Mouse (Mus musculus) macrophage (primary cell): ENCODE results near the gene P2ry10b. TPM values are rescaled to one million over a fixed set of nuclear protein-coding genes. Genes with fewer than 3 reads are reported as not detected.
A peak's percentile ranks its signal among the peaks of the same experiment; 100 is the strongest.

Source experiments
- H3K27ac ChIP-seq: fragments of 350-480 bp; formaldehyde crosslinking; 2 replicates; pipeline ENCODE4 v1.9.0; 2021
- H3K36me3 ChIP-seq: fragments of 350-480 bp; formaldehyde crosslinking; 2 replicates; pipeline ENCODE4 v1.9.0; 2021; ENCODE audit errors: inconsistent target
- H3K4me3 ChIP-seq: fragments of 350-480 bp; formaldehyde crosslinking; 2 replicates; pipeline ENCODE4 v1.9.0; 2021; ENCODE audit errors: inconsistent target
- H3K79me2 ChIP-seq: fragments of 350-480 bp; formaldehyde crosslinking; 2 replicates; pipeline ENCODE4 v1.9.0; 2021; ENCODE audit errors: inconsistent target
- WGBS: methylation state at CpG from one replicate; pipeline ENCODE4 v1.1.7; 2026; ENCODE audit warnings: inconsistent platforms; ENCODE audit not compliant: missing documents; 5-methylcytosine and 5-hydroxymethylcytosine counted together
- polyA plus RNA-seq: library from polyadenylated mRNA; stranded (reverse); fragments of 250-400 nt; gene quantifications from 3 replicates; pipeline ENCODE4 v1.2.4, GENCODE M21; 2018; ENCODE audit warnings: inconsistent platforms
- total RNA-seq, 78 experiments: library from RNA; depleted of rRNA; stranded (reverse); fragments of 250-400 nt; gene quantifications; 1 replicate in 9 of 78; 2 replicates in 24 of 78; 3 replicates in 43 of 78; 4 replicates in 2 of 78; pipeline ENCODE4 v1.2.4; 2018; ENCODE audit warnings: inconsistent platforms in 56 of 78

Gene P2ry10b
- total RNA-seq (2018; cell fraction: chromatin; rRNA removed), result 10 to 100 TPM in 1 of 26 experiments, 1 to 10 TPM in 25; 1.7 to 14.4 (median 5.4) TPM
- total RNA-seq (2018; cell fraction: cytosol; rRNA removed), result 10 to 100 TPM in 17 of 26 experiments, 1 to 10 TPM in 9; 8.1 to 15.3 (median 10.6) TPM
- 10 to 100 TPM in 14 of 26 experiments, 1 to 10 TPM in 12; 5.6 to 25.0 (median 10.7) TPM for total RNA-seq (2018; cell fraction: nucleus; rRNA removed)
- polyA plus RNA-seq, result 6.6 to 16.1 TPM (median 16.1 TPM) in 3 replicates

GRCm38 (mm10) chrX:107148681-107149080, at the start of gene P2ry10b:
P2ry10b (plus strand) TSS chrX:107148927.
- Histone ChIP-seq H3K27ac (peak within 1 kb of the TSS; percentile 80), H3K79me2 (peaks cover 18% of the 10 kb centered on the region), H3K4me3 (peak within 1 kb of the TSS; percentile 34), H3K36me3 (no peaks in the 10 kb centered on the region)
- WGBS, result 36% methylated on average over 3 of the region's 3 CpGs

- no peak overlapping the region for H3K27ac ChIP-seq
- H3K4me3 ChIP-seq, result no peak overlapping the region
- WGBS, result 60% methylated on average over 1 of the region's 1 CpGs
- no peaks in the 10 kb centered on the region for H3K36me3 ChIP-seq
- H3K79me2 ChIP-seq, result no peaks in the 10 kb centered on the region
Observed at GRCm38 (mm10) chrX:107116333-107116732, 32.4 kb upstream of the P2ry10b start.

- no peak overlapping the region for H3K27ac ChIP-seq
- WGBS, result 30% methylated on average over 1 of the region's 1 CpGs
Observed at GRCm38 (mm10) chrX:107116987-107117386, 31.7 kb upstream of the P2ry10b start.

GRCm38 (mm10) chrX:107143184-107143583, 5.5 kb upstream of the P2ry10b start:
- no peaks in the 10 kb centered on the region for H3K79me2 ChIP-seq
- H3K4me3 ChIP-seq, result no peak overlapping the region
- H3K27ac ChIP-seq, result peak overlapping the region; percentile 48
- 29% methylated on average over 3 of the region's 3 CpGs for WGBS
- no peaks in the 10 kb centered on the region for H3K36me3 ChIP-seq

More at GRCm38 (mm10) chrX:107116987-107117386, 31.7 kb upstream of the P2ry10b start:
- Histone ChIP-seq H3K4me3 (no peak overlapping the region), H3K36me3 (no peaks in the 10 kb centered on the region), H3K79me2 (no peaks in the 10 kb centered on the region)

- H3K4me3 ChIP-seq, result no peak overlapping the region
- H3K79me2 ChIP-seq, result no peaks in the 10 kb centered on the region
- whole genome bisulfite sequencing, result 22% methylated on average over 2 of the region's 2 CpGs
- H3K27ac ChIP-seq, result peak overlapping the region; percentile 48
- H3K36me3 ChIP-seq, result no peaks in the 10 kb centered on the region
Observed at GRCm38 (mm10) chrX:107143930-107144329, 4.8 kb upstream of the P2ry10b start.

- Histone ChIP-seq H3K79me2 (peaks cover 25% of the 10 kb centered on the region), H3K4me3 (peak overlapping the region; percentile 34), H3K36me3 (no peaks in the 10 kb centered on the region), H3K27ac (peak overlapping the region; percentile 80)
- WGBS, result 23% methylated on average over 4 of the region's 4 CpGs
Observed at GRCm38 (mm10) chrX:107149391-107149993, 765 bp downstream of the P2ry10b start.

GRCm38 (mm10) chrX:107150027-107150426, 1.3 kb downstream of the P2ry10b start:
- 13% methylated on average over 3 of the region's 5 CpGs for WGBS
- Histone ChIP-seq H3K27ac (peak overlapping the region; percentile 80), H3K36me3 (no peaks in the 10 kb centered on the region), H3K4me3 (peak overlapping the region; percentile 34), H3K79me2 (peaks cover 27% of the 10 kb centered on the region)

GRCm38 (mm10) chrX:107150752-107151515, 2.2 kb downstream of the P2ry10b start:
- peaks cover 36% of the 10 kb centered on the region for H3K79me2 ChIP-seq
- 28% methylated on average over 4 of the region's 4 CpGs for WGBS
- H3K36me3 ChIP-seq, result no peaks in the 10 kb centered on the region
- H3K27ac ChIP-seq, result peak overlapping the region; percentile 80
- peak overlapping the region; percentile 34 for H3K4me3 ChIP-seq

- Histone ChIP-seq H3K27ac (no peak overlapping the region), H3K79me2 (peaks cover 45% of the 10 kb centered on the region), H3K4me3 (no peak overlapping the region), H3K36me3 (no peaks in the 10 kb centered on the region)
- WGBS, result 76% methylated on average over 2 of the region's 2 CpGs
Observed at GRCm38 (mm10) chrX:107156021-107156420, 7.3 kb downstream of the P2ry10b start.

- no peaks in the 10 kb centered on the region for H3K36me3 ChIP-seq
- peaks cover 35% of the 10 kb centered on the region for H3K79me2 ChIP-seq
- no peak overlapping the region for H3K27ac ChIP-seq
- no peak overlapping the region for H3K4me3 ChIP-seq
Observed at GRCm38 (mm10) chrX:107160496-107160895, 11.8 kb downstream of the P2ry10b start.

GRCm38 (mm10) chrX:107168281-107168680, 19.6 kb downstream of the P2ry10b start:
- Histone ChIP-seq H3K4me3 (no peak overlapping the region), H3K36me3 (no peaks in the 10 kb centered on the region), H3K27ac (no peak overlapping the region), H3K79me2 (peaks cover 6% of the 10 kb centered on the region; the same call in 1 of the 2 replicates)
- 0% methylated on average over 1 of the region's 1 CpGs for whole genome bisulfite sequencing

GRCm38 (mm10) chrX:107169128-107169527, 20.4 kb downstream of the P2ry10b start:
- peaks cover 6% of the 10 kb centered on the region; the same call in 1 of the 2 replicates for H3K79me2 ChIP-seq
- no peak overlapping the region for H3K4me3 ChIP-seq

GRCm38 (mm10) chrX:107178742-107179141, 30.0 kb downstream of the P2ry10b start:
- Histone ChIP-seq H3K79me2 (no peaks in the 10 kb centered on the region), H3K36me3 (no peaks in the 10 kb centered on the region), H3K4me3 (no peak overlapping the region), H3K27ac (peak overlapping the region; percentile 25)
- WGBS, result 29% methylated on average over 1 of the region's 1 CpGs

More at GRCm38 (mm10) chrX:107169128-107169527, 20.4 kb downstream of the P2ry10b start:
- Histone ChIP-seq H3K36me3 (no peaks in the 10 kb centered on the region), H3K27ac (no peak overlapping the region)

GRCm38 (mm10) chrX:107217577-107218090, 68.9 kb downstream of the P2ry10b start:
- Histone ChIP-seq H3K79me2 (no peaks in the 10 kb centered on the region), H3K36me3 (no peaks in the 10 kb centered on the region), H3K27ac (no peak overlapping the region), H3K4me3 (no peak overlapping the region)
- WGBS, result 79% methylated on average over 2 of the region's 2 CpGs
